Mouse (Mus musculus) adrenal gland, adult 8-10 months (tissue): ENCODE measurements around the gene Ramp2. TPM values are rescaled to one million over a fixed set of nuclear protein-coding genes. Genes with fewer than 3 reads are reported as not detected.

Source experiments
- DNase-seq: peaks from one replicate; pipeline ENCODE4 v3.0.0; 2022
- total RNA-seq, 4 experiments: library from RNA; stranded (reverse); gene quantifications; 2 replicates each; pipeline ENCODE4 v1.2.4; 2022

Gene Ramp2
- total RNA-seq, 4 experiments from 2014 or later = 26.3 to 56.5 (median 40.7) TPM

DNA sequence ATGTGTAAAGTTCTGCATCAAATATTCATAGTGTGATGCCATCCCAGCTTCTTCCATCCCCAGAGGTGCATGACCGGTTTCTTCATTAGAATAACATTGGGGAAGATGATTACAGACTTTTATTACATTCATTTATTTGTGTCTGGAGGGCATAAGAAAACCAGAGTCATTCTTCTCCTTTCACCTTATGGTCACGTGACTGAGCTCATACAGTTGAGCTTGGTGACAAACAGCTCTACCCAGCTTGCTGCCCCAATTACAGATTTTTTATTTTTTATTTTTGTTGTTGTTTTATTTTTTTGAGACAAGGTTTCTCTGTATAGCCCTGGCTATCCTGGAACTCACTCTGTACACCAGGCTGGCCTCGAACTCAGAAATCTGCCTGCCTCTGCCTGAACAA lies 26.6 kb downstream of the Ramp2 start:
- DNase-seq = no peak

- no peak for DNase-seq
Measured at GRCm38 (mm10) chr11:101275309-101275708, 29.5 kb downstream of the Ramp2 start.

GRCm38 (mm10) chr11:101276319-101277070 lies 30.7 kb downstream of the Ramp2 start:
- no peak for DNase-seq

DNA sequence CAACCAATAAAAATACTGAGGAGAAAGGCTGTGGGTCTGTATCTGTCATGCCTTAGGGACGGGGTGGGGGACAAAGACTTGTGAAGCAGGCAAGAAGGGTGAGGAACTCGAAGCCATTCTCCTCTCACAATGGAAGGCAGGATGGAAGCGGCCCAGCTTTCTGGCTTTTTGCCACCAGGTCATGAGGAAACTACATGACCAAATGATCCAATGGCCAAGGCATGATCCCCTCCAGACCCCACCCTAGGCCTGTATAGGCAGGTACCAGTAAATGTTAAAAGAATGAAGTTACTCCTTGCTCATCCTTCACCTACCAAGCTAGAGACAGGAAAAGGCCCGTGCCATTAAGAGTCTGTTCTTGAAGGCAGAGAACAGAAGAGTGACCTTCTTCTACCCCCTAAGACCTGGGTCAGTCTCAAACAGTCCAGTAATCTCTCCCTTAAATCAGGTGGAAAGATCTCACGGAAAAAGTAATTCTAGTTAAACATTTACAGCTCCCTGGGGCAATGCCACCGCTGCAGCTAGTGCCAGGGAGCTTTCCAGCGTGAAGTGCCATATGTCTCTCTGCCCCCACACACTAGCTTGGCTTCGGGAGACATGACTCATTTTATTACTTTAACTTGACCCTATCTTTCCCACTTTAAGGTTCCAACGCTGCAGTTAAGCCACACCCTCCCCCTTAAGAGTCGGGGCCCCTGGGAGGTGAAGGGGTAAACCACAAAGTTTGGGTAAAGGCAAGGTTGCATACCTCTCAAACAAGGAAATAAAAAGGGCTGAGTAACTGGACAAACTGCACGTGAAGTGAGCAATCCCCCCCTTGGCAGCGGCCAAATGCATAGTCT lies 31.8 kb downstream of the Ramp2 start:
- no peak for DNase-seq

DNA sequence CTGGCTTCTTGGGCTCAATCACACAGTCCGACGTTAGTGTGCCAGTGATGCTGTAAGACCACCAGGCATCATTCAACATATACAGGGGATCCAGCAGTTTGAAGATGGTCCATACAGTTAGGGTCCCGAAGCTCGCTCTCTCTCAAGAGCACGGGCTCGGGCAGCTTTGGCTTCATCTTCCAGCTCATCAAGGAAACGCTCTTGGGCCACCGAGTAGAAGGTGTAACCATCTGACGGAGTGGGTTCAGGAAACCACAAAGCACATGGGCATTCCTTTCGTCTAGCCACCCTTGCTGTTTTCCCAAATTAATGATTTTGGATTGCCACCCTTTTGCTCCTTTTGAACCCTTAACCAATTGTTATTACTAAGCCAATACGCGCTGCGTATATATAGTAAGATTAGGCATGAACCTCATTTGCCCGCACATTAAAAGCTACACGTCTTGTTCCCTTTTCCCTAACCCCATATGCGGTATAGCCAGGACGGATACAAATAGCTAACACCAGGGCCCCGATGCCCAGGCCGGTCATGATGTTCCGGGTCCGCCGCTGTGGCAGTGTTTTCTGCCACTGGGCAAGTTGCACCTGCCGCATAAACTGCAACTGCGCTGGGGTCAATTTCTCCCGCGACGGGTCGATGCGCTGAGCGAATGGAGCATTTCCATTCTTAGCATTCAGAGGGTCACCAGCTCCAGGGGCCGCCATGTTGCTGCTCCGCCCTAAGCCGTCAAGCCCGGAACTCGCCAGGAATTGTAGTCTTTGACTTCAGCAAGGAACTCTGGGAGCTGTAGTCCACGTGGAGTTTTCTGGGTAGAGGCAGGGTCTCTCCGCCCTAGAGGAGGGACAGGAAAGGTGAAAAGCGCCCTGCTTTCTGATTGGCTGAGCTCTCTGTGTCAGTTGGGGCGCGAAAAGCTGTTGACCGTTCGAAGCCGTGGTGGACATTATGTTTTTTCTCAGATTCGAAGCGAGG lies 32.7 kb downstream of the Ramp2 start, which contains the start of the genes Cntd1 and Coa3:
Gene Cntd1, plus strand, starts transcription at position 790 of the 970 bp plus-strand sequence.
Gene Coa3, minus strand, starts transcription at position 892 of the 970 bp plus-strand sequence.
- DNase-seq = peak; percentile 77

DNA sequence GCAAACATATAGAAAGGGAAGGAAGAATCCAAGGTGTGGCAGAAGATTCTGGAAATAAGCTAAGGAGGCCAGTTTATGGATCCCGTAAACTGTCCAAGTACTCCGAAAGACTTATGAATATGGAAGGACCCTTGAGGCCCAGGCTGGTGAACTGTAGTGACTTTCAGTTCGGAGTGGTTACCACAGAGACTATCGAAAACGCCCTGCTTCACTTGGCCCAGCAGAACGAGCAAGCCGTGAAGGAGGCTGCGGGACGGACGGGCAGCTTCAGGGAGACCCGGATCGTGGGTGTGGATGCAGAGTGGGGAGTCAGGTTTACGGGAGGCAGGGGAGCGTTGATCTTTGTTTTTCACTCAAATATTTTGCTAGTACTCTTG lies 33.4 kb downstream of the Ramp2 start:
- no peak for DNase-seq

GRCm38 (mm10) chr11:101280837-101281236 lies 35.0 kb downstream of the Ramp2 start:
- no peak for DNase-seq

- DNase-seq = no peak
Measured at GRCm38 (mm10) chr11:101282896-101283295, 37.1 kb downstream of the Ramp2 start.

- no peak for DNase-seq
Measured at GRCm38 (mm10) chr11:101283805-101284204, 38.0 kb downstream of the Ramp2 start.

GRCm38 (mm10) chr11:101287306-101287705 lies 41.5 kb downstream of the Ramp2 start:
- DNase-seq = peak; percentile 60

DNA sequence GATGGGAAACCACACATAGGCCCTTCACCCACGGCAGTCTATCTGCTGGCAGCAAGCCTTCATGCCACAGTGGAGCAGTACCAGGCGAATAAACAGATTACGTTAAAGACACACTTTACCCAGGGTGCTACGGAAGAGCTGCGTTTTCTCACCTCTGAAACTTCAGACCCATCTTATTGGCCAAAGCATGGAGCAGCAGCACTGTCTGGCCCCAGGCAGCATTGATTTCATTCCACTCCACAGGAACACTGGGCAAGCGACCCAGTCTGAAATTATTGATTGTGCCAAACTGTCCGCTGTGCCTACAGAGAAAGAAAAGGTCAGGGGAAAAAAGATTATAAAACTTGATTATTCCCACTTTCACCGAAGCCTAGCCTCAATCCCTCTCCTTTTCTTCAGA lies 45.4 kb downstream of the Ramp2 start:
- DNase-seq = no peak

DNA sequence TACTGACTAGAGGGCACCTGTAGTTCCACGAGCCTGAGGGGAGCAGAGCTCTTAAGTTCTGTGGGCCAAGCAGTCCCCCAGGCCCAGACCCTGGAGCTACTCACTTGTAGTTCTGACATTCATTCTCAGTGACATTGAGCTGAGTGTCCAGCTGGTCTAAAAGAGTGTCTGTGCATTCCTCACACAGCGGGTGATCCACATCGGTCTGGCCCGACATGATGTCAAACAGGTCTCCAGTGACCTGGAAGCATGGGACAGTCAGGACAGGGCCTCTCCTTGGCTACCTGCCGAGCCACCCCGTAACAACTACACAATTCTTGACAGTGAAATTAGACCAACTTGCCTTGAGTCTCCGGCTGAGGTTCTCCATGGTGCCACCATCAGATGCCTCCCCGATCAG lies 49.4 kb downstream of the Ramp2 start:
- no peak for DNase-seq

- no peak for DNase-seq
Measured at GRCm38 (mm10) chr11:101300881-101301280, 55.1 kb downstream of the Ramp2 start.

DNA sequence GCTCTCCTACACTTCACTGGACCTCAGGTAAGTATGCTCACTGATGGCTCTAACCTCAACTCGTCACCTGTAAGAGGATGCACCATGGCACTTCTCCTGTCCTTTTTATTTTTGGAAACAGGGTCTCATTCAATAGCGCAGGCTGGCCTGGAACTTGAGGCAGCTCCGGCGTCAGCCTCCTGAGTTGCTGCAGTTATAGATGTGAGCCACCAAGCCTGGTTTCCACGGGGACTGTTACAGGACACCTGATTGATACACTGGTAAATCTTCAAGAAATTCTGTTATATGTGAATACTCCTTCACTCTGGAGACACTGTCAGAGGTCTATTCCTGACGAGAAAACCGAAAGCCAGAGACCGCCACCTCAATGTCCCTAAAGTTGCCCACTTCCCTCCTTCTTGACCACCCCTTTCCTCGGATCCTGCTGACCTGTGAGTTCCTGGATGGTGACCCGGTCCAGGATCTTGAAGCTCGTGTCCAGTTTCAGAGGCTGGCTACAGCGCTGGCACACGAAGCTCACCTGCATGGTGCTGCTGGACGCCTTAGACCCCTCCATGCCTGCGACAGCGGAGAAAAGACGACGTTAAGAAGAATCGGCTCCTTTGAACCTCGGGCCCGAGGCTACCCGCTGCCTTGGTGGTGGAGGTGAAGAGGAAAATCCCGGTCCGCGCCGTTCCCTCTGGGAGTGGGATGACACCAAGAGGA lies 55.6 kb downstream of the Ramp2 start:
- no peak for DNase-seq

DNA sequence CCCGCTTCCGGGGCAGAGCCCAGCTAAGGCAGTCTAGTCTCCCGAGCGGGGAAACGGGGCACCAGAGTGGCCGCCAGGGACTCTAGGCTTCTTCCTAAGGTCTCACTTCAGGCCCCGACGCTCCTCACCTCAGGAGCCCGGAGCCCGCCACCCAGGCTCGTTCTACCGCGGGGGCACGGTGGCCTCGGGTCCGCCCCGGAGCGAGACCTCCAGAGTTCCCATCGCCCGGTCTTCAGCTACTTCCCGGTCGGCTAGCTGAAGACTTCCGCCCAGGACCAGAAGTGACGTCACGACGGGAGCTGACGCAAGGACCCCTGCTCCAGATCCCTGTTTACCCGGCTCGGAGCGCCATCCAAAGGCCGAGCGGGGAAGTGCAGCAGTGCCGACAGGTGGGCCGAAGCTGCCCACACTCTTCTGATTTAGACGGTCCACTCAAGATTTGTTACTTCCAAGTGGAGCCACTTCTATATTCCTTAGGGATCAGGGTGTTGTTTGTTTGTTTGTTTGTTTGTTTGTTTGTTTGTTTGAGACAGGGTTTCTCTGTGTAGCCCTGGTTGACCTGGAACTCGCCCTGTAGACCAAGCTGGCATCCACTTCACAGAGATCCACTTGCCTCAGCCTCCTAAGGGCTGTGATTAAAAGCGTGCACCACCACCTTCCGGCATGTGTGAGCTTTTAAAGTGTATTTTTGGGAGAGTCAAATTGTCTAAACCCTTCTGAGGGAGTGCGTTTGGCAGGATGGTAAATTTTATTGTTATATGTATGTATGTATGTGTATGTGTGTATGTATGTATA lies 56.4 kb downstream of the Ramp2 start, which contains the start of gene Becn1:
Gene Becn1, minus strand, starts transcription at position 283 of the 795 bp plus-strand sequence.
- peak; percentile 92 for DNase-seq

- DNase-seq = no peak
Measured at GRCm38 (mm10) chr11:101307744-101308143, 61.9 kb downstream of the Ramp2 start.
